ENCODE assay signal across 16 mouse cellular contexts in genomic region chr10:42246483-42246882, GRCm38 (mm10). TPM values are rescaled to one million over a fixed set of nuclear protein-coding genes. Genes with fewer than 3 reads are reported as not detected.
DNase-seq lines count a peak whose midpoint lies in the region; ATAC-seq and TF ChIP-seq lines count a peak whose summit lies in the region.
"Had no signal": no experiment of that assay in that cellular context is flagged by ENCODE, and none has a peak within 500 bp of the region (broad histone marks: within the 10 kb centered on the region; RNA-seq: fewer than 3 reads in every experiment).

No protein-coding gene starts in this region.

- 0 out of 2 replicates have a peak, but pooled peaks cover 4% of the 10 kb centered on the region for H3K27me3 ChIP-seq in embryonic facial prominence, embryonic 10.5 days (replicated peaks; ENCODE audit: low read depth, poor library complexity, severe bottlenecking)
- H3K27me3 ChIP-seq in liver, embryonic 14.5 days (ENCODE audit: control insufficient read depth, insufficient read depth, low read length): no peaks in the 10 kb centered on the region
- no peaks in the 10 kb centered on the region for H3K27me3 ChIP-seq in forebrain, embryonic 13.5 days
- H3K27me3 ChIP-seq: neural tube, embryonic 15.5 days; Patski had no signal

- DNase-seq in heart, adult 11 months: peak; percentile 88
- no peak for DNase-seq in heart, postnatal 4 days
- DNase-seq in kidney, postnatal 25 days: peak; percentile 40 to 75
- DNase-seq in kidney, postnatal 14 days: no peak
- no peak for DNase-seq in embryonic facial prominence, embryonic 10.5 days (ENCODE audit: low spot score)
- no peak for DNase-seq in liver, embryonic 14.5 days (ENCODE audit: low read depth in 3 of 3, low spot score in 3 of 3)
- no peak for DNase-seq in adrenal gland, postnatal 25 days
- DNase-seq: adrenal gland, postnatal 36 days; cerebellum, adult 8-10 months; left cerebral cortex, postnatal 4 days; lung, postnatal 4 days; thymus, postnatal 4 days had no signal

- TF ChIP-seq EP300 in liver, embryonic 14.5 days (IDR thresholded peaks at IDR 0.05; ENCODE audit: low read depth): no peak

- peaks cover 46% of the 10 kb centered on the region for H3K4me1 ChIP-seq in embryonic facial prominence, embryonic 10.5 days
- H3K4me1 ChIP-seq in liver, embryonic 14.5 days (replicated peaks; ENCODE audit: control insufficient read depth in 2 of 2, insufficient read depth in 2 of 2, low read length in 1 of 2): peaks cover 86 to 87% of the 10 kb centered on the region in 2 experiments
- H3K4me1 ChIP-seq in forebrain, embryonic 13.5 days: peaks cover 5% of the 10 kb centered on the region

- no peaks in the 10 kb centered on the region for H3K36me3 ChIP-seq in embryonic facial prominence, embryonic 10.5 days (replicated peaks)
- peaks cover 20% of the 10 kb centered on the region for H3K36me3 ChIP-seq in liver, embryonic 14.5 days (replicated peaks; ENCODE audit: control insufficient read depth, insufficient read depth, low read depth)
- H3K36me3 ChIP-seq in forebrain, embryonic 13.5 days (ENCODE audit: poor library complexity, severe bottlenecking): no peaks in the 10 kb centered on the region
- H3K36me3 ChIP-seq: neural tube, embryonic 15.5 days had no signal

- ATAC-seq in liver, embryonic 14.5 days (ENCODE audit: insufficient read depth): no peak
- no peak for ATAC-seq in forebrain, embryonic 13.5 days
- ATAC-seq: forebrain, embryonic 16.5 days; Patski had no signal

- H3K4me2 ChIP-seq in liver, embryonic 14.5 days (ENCODE audit: low read depth): peak overlapping the region; percentile 79
- H3K4me2 ChIP-seq in forebrain, embryonic 13.5 days: no peak overlapping the region
- H3K4me2 ChIP-seq: neural tube, embryonic 15.5 days had no signal

- no peak overlapping the region for H3K4me3 ChIP-seq in embryonic facial prominence, embryonic 10.5 days
- H3K4me3 ChIP-seq in liver, embryonic 14.5 days (ENCODE audit: insufficient read depth in 1 of 2, low read depth in 2 of 2, low read length in 2 of 2): peak overlapping the region in 1 of 2 experiments; percentile 7; a peak in 2 of 4 replicates
- no peak overlapping the region for H3K4me3 ChIP-seq in forebrain, embryonic 13.5 days
- H3K4me3 ChIP-seq: neural tube, embryonic 15.5 days had no signal

- WGBS in embryonic facial prominence, embryonic 10.5 days: 76% methylated on average over 3 of the region's 3 CpGs
- WGBS in liver, embryonic 14.5 days (ENCODE audit: insufficient replicate concordance): 63% methylated on average over 3 of the region's 3 CpGs
- WGBS in forebrain, embryonic 13.5 days: 77% methylated on average over 3 of the region's 3 CpGs

- H3K27ac ChIP-seq in embryonic facial prominence, embryonic 10.5 days (replicated peaks): peak overlapping the region; percentile 57
- peak overlapping the region; percentile 97 for H3K27ac ChIP-seq in liver, embryonic 14.5 days
- no peak overlapping the region for H3K27ac ChIP-seq in forebrain, embryonic 13.5 days
- H3K27ac ChIP-seq: neural tube, embryonic 15.5 days had no signal

- no peak for TF ChIP-seq CTCF in liver, embryonic 14.5 days (IDR thresholded peaks at IDR 0.05; ENCODE audit: low read depth)

- H3K9me3 ChIP-seq in embryonic facial prominence, embryonic 10.5 days: no peaks in the 10 kb centered on the region
- no peaks in the 10 kb centered on the region for H3K9me3 ChIP-seq in liver, embryonic 14.5 days (ENCODE audit: control insufficient read depth, low read length)
- no peaks in the 10 kb centered on the region for H3K9me3 ChIP-seq in forebrain, embryonic 13.5 days (replicated peaks)
- H3K9me3 ChIP-seq: neural tube, embryonic 15.5 days had no signal

- peak overlapping the region; percentile 56 for H3K9ac ChIP-seq in liver, embryonic 14.5 days (replicated peaks)
- no peak overlapping the region for H3K9ac ChIP-seq in forebrain, embryonic 13.5 days
- H3K9ac ChIP-seq: neural tube, embryonic 15.5 days had no signal

RNA-seq across cellular contexts. Expression of gene Foxo3, which starts 30.1 kb away (rescaled TPM):
- total RNA-seq in heart, postnatal 4 days (2021): 10 to 100 TPM; 29.4 to 33.1 TPM
- 2.8 and 3.3 TPM in 2 replicates for polyA plus RNA-seq in embryonic facial prominence, embryonic 10.5 days (2016; fragmentation: Nextera tagmentation; extraction: Ambion mirVana)
- 15.6 and 15.9 TPM in 2 replicates for polyA plus RNA-seq in liver, embryonic 14.5 days (2012; rRNA removed)
- polyA plus RNA-seq in liver, embryonic 14.5 days (2014; fragmentation: Nextera tagmentation; extraction: Ambion mirVana): 17.6 and 19.3 TPM in 2 replicates
- 3.4 and 3.8 TPM in 2 replicates for polyA plus RNA-seq in forebrain, embryonic 13.5 days (2015; fragmentation: Nextera tagmentation; extraction: Ambion mirVana)
- total RNA-seq in adrenal gland, postnatal 25 days (2021): 56.1 and 56.7 TPM in 2 replicates

Comparison
In these comparisons a context has a peak if more than half of its experiments do, and no peak if none do; other contexts are left out.
1. DNase-seq: peak in heart, adult 11 months (single experiment) and kidney, postnatal 25 days (2 of 2); none in heart, postnatal 4 days (single experiment), kidney, postnatal 14 days (single experiment), embryonic facial prominence, embryonic 10.5 days (single experiment), liver, embryonic 14.5 days (0 of 3) and adrenal gland, postnatal 25 days (single experiment).